Mouse (Mus musculus) liver, embryonic 14.5 days (tissue): ENCODE measurements around the gene Paip2b. TPM values are rescaled to one million over a fixed set of nuclear protein-coding genes. Genes with fewer than 3 reads are reported as not detected.
"Not testable (repeated sequence)": the region's sequence is repeated elsewhere in the genome, so short reads cannot be mapped to it uniquely, and the experiment has no call there.

Source experiments
- ATAC-seq: fragments of 200-750 bp; cut with Nextera tagmentation; 2 replicates; pipeline ENCODE4 v1.8.0; 2017; ENCODE audit warnings: moderate number of reproducible peaks, mild to moderate bottlenecking, moderate library complexity; ENCODE audit not compliant: insufficient read depth
- DNase-seq, 3 experiments: peaks; one replicate each; pipeline ENCODE4 v3.0.0-alpha.2; 2012 to 2013; ENCODE audit warnings: low read depth in 3 of 3, low spot score in 3 of 3
- H3K27ac ChIP-seq: fragments of 300-500 bp; sonication (generic); 2 replicates; pipeline ENCODE4 v1.5.1; 2014; ENCODE audit warnings: moderate library complexity, mild to moderate bottlenecking, control low read depth, inconsistent platforms
- H3K27me3 ChIP-seq: fragments of 300-500 bp; sonication (generic); 2 replicates; pipeline ENCODE4 v1.6.1; 2014; ENCODE audit warnings: mild to moderate bottlenecking, low read length, moderate library complexity; ENCODE audit not compliant: control insufficient read depth, insufficient read depth
- H3K36me3 ChIP-seq: fragments of 300-500 bp; sonication (generic); replicated peaks from 2 replicates; pipeline ENCODE4 v1.6.1; 2014; ENCODE audit warnings: low read depth; ENCODE audit not compliant: control insufficient read depth, insufficient read depth
- H3K4me1 ChIP-seq, 2 experiments: fragments of 200-500 bp in 1 of 2; fragments of 300-500 bp in 1 of 2; sonication (generic) in 1 of 2; replicated peaks; 2 replicates each; pipeline ENCODE4 v1.6.1; 2012 to 2014; ENCODE audit warnings: antibody characterized with exemption in 1 of 2, inconsistent platforms in 1 of 2, low read length in 1 of 2; ENCODE audit not compliant: control insufficient read depth in 2 of 2, insufficient read depth in 2 of 2
- H3K4me2 ChIP-seq: fragments of 300-500 bp; sonication (generic); 2 replicates; pipeline ENCODE4 v1.6.1; 2014; ENCODE audit warnings: low read depth, mild to moderate bottlenecking, control low read depth, moderate library complexity
- H3K4me3 ChIP-seq, 2 experiments: fragments of 200-500 bp in 1 of 2; fragments of 300-500 bp in 1 of 2; sonication (generic) in 1 of 2; 2 replicates each; pipeline ENCODE4 v1.5.1; 2012 to 2014; ENCODE audit warnings: low read depth in 2 of 2, low read length in 2 of 2, mild to moderate bottlenecking in 2 of 2, control low read depth in 1 of 2, inconsistent platforms in 1 of 2, moderate library complexity in 1 of 2; ENCODE audit not compliant: insufficient read depth in 1 of 2
- H3K9ac ChIP-seq: fragments of 300-500 bp; sonication (generic); replicated peaks from 2 replicates; pipeline ENCODE4 v1.6.1; 2014; ENCODE audit warnings: mild to moderate bottlenecking, control low read depth, moderate library complexity
- H3K9me3 ChIP-seq: fragments of 300-500 bp; sonication (generic); 2 replicates; pipeline ENCODE4 v1.6.1; 2016; ENCODE audit warnings: low read length, mixed read lengths; ENCODE audit not compliant: control insufficient read depth
- CTCF ChIP-seq: IDR thresholded peaks from 2 replicates; pipeline ENCODE4 v1.5.1; 2016; ENCODE audit warnings: antibody characterized with exemption, low read depth, control low read depth
- EP300 ChIP-seq: IDR thresholded peaks from 2 replicates; pipeline ENCODE4 v1.6.1; 2016; ENCODE audit warnings: antibody characterized with exemption, low read depth
- WGBS: fragments of 180-500 bp; shearing (Covaris S2); extraction: QIAGEN DNeasy Blood & Tissue Kit; methylation state at CpG from one replicate; pipeline ENCODE4 v1.1.7; 2014; ENCODE audit not compliant: insufficient replicate concordance; 5-methylcytosine and 5-hydroxymethylcytosine counted together
- polyA plus RNA-seq, 2 experiments: library from polyadenylated mRNA; depleted of rRNA in 1 of 2; stranded (reverse) in 1 of 2; unstranded in 1 of 2; fragments of >200 nt; fragmentation: Nextera tagmentation in 1 of 2; extraction: Ambion mirVana in 1 of 2; gene quantifications; 2 replicates each; pipeline versions ENCODE4 v1.2.1 to v1.2.3; 2012 to 2014

Gene Paip2b
- polyA plus RNA-seq, 2 experiments: 3.5 to 5.6 TPM

DNA sequence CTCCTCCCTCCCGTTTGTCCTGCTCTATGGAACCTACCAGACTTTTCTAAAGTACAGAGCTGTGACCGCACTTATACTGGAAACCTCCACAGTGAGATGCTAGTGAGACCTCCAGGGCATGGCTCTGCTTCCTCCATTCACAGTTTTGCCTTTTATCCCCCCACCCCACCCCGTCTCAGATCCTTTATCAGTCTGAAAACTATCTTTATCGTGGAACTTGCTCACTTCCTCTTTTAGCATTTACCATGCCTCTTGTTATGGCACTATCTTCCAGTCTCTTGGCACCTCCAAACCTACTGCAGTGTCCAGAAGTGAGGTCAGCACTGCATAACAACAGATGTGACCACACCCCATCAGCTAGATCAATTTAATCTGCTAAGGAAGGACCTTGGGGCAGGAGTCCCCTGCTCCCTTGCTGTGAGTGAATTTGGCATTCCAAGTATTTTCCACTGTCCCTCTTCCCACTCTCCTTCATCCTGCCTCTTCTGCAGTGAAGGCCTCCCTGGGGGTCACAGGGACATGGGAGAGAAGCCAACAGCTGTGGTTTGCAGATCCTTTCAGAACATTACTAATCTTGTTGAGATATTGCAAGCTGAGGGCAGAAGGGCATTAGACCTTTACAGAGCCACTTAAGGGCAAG, 40.2 kb downstream of the Paip2b start:
- no peaks in the 10 kb centered on the region for H3K9me3 ChIP-seq
- H3K36me3 ChIP-seq: no peaks in the 10 kb centered on the region
- TF ChIP-seq CTCF (no peak), EP300 (no peak)
- no peaks in the 10 kb centered on the region for H3K27me3 ChIP-seq
- peaks cover 12% of the 10 kb centered on the region in 2 experiments for H3K4me1 ChIP-seq
- H3K4me2 ChIP-seq: no peak overlapping the region
- ATAC-seq (no peak), DNase-seq (no peak)
- H3K9ac ChIP-seq: no peak overlapping the region
- 10% methylated on average over 4 of the region's 4 CpGs for WGBS
- no peak overlapping the region for H3K27ac ChIP-seq
- H3K4me3 ChIP-seq: no peak overlapping the region

DNA sequence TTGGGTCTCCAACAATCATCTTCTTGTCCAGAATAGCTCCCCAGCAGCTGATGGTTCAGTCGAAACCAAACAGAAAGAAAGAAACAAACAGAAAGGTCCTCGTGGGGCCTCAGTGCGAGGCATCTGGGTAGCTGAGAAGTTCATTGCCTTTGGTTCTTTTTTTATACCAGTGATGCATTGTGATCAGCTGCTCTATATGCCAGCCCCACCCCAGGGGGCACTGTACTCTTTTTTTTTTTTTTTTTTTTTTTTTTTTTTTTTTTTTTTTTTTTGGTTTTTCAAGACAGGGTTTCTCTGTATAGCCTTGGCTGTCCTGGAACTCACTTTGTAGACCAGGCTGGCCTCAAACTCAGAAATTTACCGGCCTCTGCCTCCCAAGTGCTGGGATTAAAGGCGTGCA, 41.0 kb downstream of the Paip2b start:
- not testable (repeated sequence) for ATAC-seq, H3K9me3 ChIP-seq, DNase-seq, H3K27me3 ChIP-seq, H3K9ac ChIP-seq, H3K4me2 ChIP-seq, H3K27ac ChIP-seq, H3K36me3 ChIP-seq, H3K4me3 ChIP-seq
- peaks cover 10 to 11% of the 10 kb centered on the region in 2 experiments for H3K4me1 ChIP-seq
- WGBS: 69% methylated on average over 5 of the region's 5 CpGs

DNA sequence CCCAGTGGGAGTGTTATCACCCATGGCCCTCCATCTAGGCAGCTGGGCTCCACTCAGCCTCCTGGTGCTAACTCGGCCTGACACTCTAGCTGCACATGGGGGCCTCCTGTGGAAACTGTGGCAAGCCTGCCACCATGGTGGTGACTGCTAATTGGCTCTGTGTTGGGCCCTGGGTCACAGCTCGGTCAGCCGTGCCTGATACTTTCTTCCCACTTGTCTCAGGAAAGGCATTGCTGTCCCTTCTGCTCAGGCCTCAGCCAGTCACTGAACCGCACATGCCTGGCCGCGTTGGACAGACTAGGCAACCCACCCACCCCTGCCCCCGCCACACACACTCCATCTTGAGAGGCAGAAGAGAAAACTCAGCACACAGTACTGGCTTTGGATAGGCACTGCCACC, 43.0 kb downstream of the Paip2b start:
- no peaks in the 10 kb centered on the region for H3K9me3 ChIP-seq
- WGBS: 69% methylated on average over 7 of the region's 7 CpGs
- no peak overlapping the region for H3K27ac ChIP-seq
- peaks cover 0 to 2% of the 10 kb centered on the region in 2 experiments; a peak in 1 of 4 replicates for H3K4me1 ChIP-seq
- no peak overlapping the region for H3K4me2 ChIP-seq
- H3K36me3 ChIP-seq: no peaks in the 10 kb centered on the region
- H3K9ac ChIP-seq: no peak overlapping the region
- DNase-seq (no peak), ATAC-seq (no peak)
- no peak overlapping the region for H3K4me3 ChIP-seq
- no peaks in the 10 kb centered on the region for H3K27me3 ChIP-seq
- TF ChIP-seq CTCF (no peak), EP300 (no peak)

DNA sequence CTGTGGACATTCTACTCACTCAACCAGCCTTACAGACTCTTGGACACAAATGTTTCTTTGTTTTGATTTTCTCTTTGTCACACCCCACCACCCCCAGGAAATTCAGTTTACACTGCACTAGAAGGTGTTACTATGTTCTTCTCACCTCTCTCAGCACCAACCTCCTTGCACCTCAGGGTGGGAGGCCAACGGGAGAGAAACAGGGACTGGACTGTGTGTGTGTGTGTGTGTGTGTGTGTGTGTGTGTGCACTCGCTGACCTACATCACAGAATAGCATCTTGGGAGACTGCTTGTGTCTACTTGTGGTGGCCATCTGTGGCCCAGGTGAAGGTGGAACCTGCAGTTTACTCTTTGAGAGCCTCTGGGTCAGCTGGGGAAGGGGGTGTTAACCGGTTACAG, 45.1 kb downstream of the Paip2b start:
- ATAC-seq (no peak), DNase-seq (no peak)
- Histone ChIP-seq H3K9ac (no peak overlapping the region), H3K27ac (no peak overlapping the region), H3K9me3 (no peaks in the 10 kb centered on the region), H3K27me3 (no peaks in the 10 kb centered on the region), H3K4me3 (no peak overlapping the region), H3K36me3 (no peaks in the 10 kb centered on the region), H3K4me1 (peaks cover 0 to 1% of the 10 kb centered on the region in 2 experiments; a peak in 1 of 4 replicates), H3K4me2 (no peak overlapping the region)
- TF ChIP-seq CTCF (no peak), EP300 (no peak)
- WGBS: 49% methylated on average over 3 of the region's 3 CpGs

DNA sequence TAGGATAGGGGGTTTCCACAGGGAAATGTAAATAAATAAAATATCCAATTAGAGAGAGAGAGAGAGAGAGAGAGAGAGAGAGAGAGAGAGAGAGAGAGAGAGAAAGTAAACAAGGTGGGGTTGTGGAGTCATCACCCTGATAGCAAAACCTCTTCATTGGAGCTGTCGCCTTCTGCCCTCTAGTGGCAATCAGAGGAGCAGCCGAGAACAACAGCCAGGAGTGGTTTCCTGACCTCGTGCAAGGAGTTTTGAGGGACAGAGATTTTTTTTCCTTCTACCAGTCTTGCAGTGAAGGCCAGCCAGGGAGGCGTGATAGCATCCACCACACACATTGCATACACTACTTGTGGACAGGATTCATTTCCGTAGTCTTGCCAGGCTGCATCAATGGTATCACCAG, 52.5 kb downstream of the Paip2b start:
- Histone ChIP-seq H3K4me2 (no peak overlapping the region), H3K36me3 (no peaks in the 10 kb centered on the region), H3K9ac (no peak overlapping the region), H3K27ac (no peak overlapping the region), H3K27me3 (no peaks in the 10 kb centered on the region), H3K9me3 (no peaks in the 10 kb centered on the region), H3K4me3 (no peak overlapping the region), H3K4me1 (peaks cover 0 to 7% of the 10 kb centered on the region in 2 experiments; a peak in 2 of 4 replicates)
- peak in 2 of 3 experiments; percentile 37 to 41 for DNase-seq
- WGBS: 5% methylated on average over 5 of the region's 5 CpGs
- TF ChIP-seq CTCF: peak; percentile 90
- TF ChIP-seq EP300: no peak
- ATAC-seq: no peak
